ENCODE assay signal across 8 mouse cellular contexts in genomic region chr9:119558119-119558854, GRCm38 (mm10). TPM values are rescaled to one million over a fixed set of nuclear protein-coding genes. Genes with fewer than 3 reads are reported as not detected.
A peak's percentile ranks its signal among the peaks of the same experiment; 100 is the strongest.
DNase-seq lines count a peak whose midpoint lies in the region.

No protein-coding gene starts in this region.

- H3K36me3 ChIP-seq in heart, embryonic 10.5 days: peaks cover 19% of the 10 kb centered on the region
- no peaks in the 10 kb centered on the region for H3K36me3 ChIP-seq in limb, embryonic 10.5 days

- no peak overlapping the region for H3K4me3 ChIP-seq in heart, embryonic 10.5 days
- H3K4me3 ChIP-seq in limb, embryonic 10.5 days: no peak overlapping the region

- H3K9me3 ChIP-seq in heart, embryonic 10.5 days: no peaks in the 10 kb centered on the region
- H3K9me3 ChIP-seq in limb, embryonic 10.5 days (replicated peaks): no peaks in the 10 kb centered on the region

- WGBS in heart, embryonic 10.5 days: 29% methylated on average over 12 of the region's 12 CpGs
- WGBS in limb, embryonic 10.5 days: 31% methylated on average over 12 of the region's 12 CpGs

- peaks cover 20% of the 10 kb centered on the region; the same call in 1 of the 2 replicates for H3K27me3 ChIP-seq in heart, embryonic 10.5 days (ENCODE audit: insufficient read depth, poor library complexity, severe bottlenecking)
- peaks cover 11% of the 10 kb centered on the region; the same call in 1 of the 2 replicates for H3K27me3 ChIP-seq in limb, embryonic 10.5 days (ENCODE audit: low read depth, poor library complexity, severe bottlenecking)

- peak; percentile 70 for DNase-seq in heart, postnatal 4 days
- no peak for DNase-seq in heart, embryonic 10.5 days (ENCODE audit: low spot score)
- DNase-seq in 3T3-L1 (ENCODE audit: low read depth, low spot score) (peak; percentile 34), ES-CJ7 (ENCODE audit: low read depth, low spot score) (peak; percentile 64), adipocyte (ENCODE audit: low spot score) (no peak)
- DNase-seq in embryo, embryonic 9.5 days (ENCODE audit: extremely low spot score): peak; percentile 58
- peak; percentile 80 for DNase-seq in limb, embryonic 10.5 days (ENCODE audit: low spot score)
- peak; percentile 79 for DNase-seq in retina, embryonic 14.5 days (ENCODE audit: low spot score)

- no peak overlapping the region; the same call in 1 of the 2 replicates for H3K27ac ChIP-seq in heart, embryonic 10.5 days
- no peak overlapping the region for H3K27ac ChIP-seq in limb, embryonic 10.5 days

- peaks cover 52% of the 10 kb centered on the region for H3K4me1 ChIP-seq in heart, embryonic 10.5 days
- H3K4me1 ChIP-seq in limb, embryonic 10.5 days: peaks cover 49% of the 10 kb centered on the region

RNA-seq across cellular contexts. Expression of gene Scn5a, which starts 20.5 kb away (rescaled TPM):
- 100 to 1,000 TPM; 120 to 122 TPM for total RNA-seq in heart, postnatal 4 days (2021)
- 8.2 and 18.0 TPM in 2 replicates for polyA plus RNA-seq in heart, embryonic 10.5 days (2016; fragmentation: Nextera tagmentation; extraction: Ambion mirVana)
- 0.10 and 0.13 TPM in 2 replicates for polyA plus RNA-seq in limb, embryonic 10.5 days (2016; fragmentation: Nextera tagmentation; extraction: Ambion mirVana)

Comparison
In these comparisons a context has a peak if more than half of its experiments do, and no peak if none do; other contexts are left out.
1. DNase-seq: peak in heart, postnatal 4 days (single experiment), 3T3-L1 (single experiment), ES-CJ7 (single experiment), embryo, embryonic 9.5 days (single experiment), limb, embryonic 10.5 days (single experiment) and retina, embryonic 14.5 days (single experiment); none in heart, embryonic 10.5 days (single experiment) and adipocyte (single experiment).